Mouse (Mus musculus): ENCODE measurements at regions not wholly inside any gene's neighbourhood (a gene's known extent, or its start where the extent isn't known, plus 50 kb on each side); places are given as distances from the start of the nearest gene placed in this dataset.

- DNase-seq (ENCODE audit: low read depth, low spot score), result no peak
These were observed 467.1 kb downstream of the Adcyap1 start for GRCm38 (mm10) chr17:93665889-93666288.

GRCm38 (mm10) chr17:93676366-93676962, 477.6 kb downstream of the Adcyap1 start:
- DNase-seq (ENCODE audit: low read depth, low spot score), result no peak

GRCm38 (mm10) chr17:93700685-93701084, 501.9 kb downstream of the Adcyap1 start:
- no peak for DNase-seq (ENCODE audit: low read depth, low spot score)

GRCm38 (mm10) chr17:93717623-93718022, 518.8 kb downstream of the Adcyap1 start:
- peak; percentile 5 for DNase-seq (ENCODE audit: low read depth, low spot score)

DNA sequence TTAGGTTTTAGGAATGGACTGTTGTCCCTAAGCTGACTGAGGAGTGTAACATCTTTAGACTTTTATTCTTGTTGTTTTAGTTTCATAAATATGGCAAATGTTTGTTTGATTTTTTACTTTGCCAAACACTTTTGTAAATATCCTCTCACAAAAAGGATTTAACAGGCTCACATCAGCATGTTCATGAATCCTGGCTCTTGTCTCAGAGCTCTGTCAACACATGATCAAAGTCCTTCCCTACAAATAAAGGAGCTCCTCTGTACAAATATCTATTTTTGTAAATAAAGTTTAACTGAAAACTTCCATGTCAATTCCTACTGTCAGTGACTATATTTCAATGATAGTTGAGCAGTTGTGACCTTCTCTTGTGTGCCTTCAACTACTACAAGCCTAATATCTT, 542.5 kb downstream of the Adcyap1 start:
- no peak for DNase-seq (ENCODE audit: low read depth, low spot score)

GRCm38 (mm10) chr17:93762349-93762748, 563.5 kb downstream of the Adcyap1 start:
- DNase-seq (ENCODE audit: low read depth, low spot score), result peak; percentile 5

Measured in telencephalon, adult 2 months (tissue).